Comparison of ENCODE assay signal across 25 mouse cellular contexts in the genomic region with DNA sequence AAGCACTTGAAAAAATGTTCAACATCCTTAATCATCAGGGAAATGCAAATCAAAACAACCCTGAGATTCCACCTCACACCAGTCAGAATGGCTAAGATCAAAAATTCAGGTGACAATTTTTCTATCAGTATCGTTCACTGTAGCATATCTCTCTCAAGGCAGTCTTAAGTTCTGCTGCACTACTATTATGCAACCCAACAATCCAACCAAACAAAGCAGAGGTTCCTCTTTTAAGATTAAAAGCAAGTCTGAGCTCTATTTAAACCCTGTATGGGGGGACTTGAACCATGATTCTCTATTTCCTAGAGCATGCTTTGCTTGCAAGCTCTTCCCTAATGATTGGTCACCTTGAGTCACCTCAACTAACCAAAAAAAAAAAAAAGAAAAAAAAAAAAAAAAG. TPM values are rescaled to one million over a fixed set of nuclear protein-coding genes. Genes with fewer than 3 reads are reported as not detected.
A peak's percentile ranks its signal among the peaks of the same experiment; 100 is the strongest.
DNase-seq lines count a peak whose midpoint lies in the region; ATAC-seq and TF ChIP-seq lines count a peak whose summit lies in the region.
"Had no signal": no experiment of that assay in that cellular context is flagged by ENCODE, and none has a peak within 500 bp of the region (broad histone marks: within the 10 kb centered on the region; RNA-seq: fewer than 3 reads in every experiment).

No protein-coding gene starts in this region.

- intact Hi-C loops in left cerebral cortex, adult 2 months (cut with DNase I), result no loop called here

- no peaks in the 10 kb centered on the region for H3K79me2 ChIP-seq in MEL (ENCODE audit: control insufficient read depth, insufficient read depth, low read length, poor library complexity)

- H3K4me1 ChIP-seq in MEL (ENCODE audit: control insufficient read depth in 1 of 2, insufficient read depth in 2 of 2, low read length in 2 of 2), result peaks cover 0 to 6% of the 10 kb centered on the region in 2 experiments; a peak in 2 of 4 replicates
- H3K4me1 ChIP-seq: embryonic facial prominence, embryonic 13.5 days; forebrain, embryonic 10.5 days; forebrain, embryonic 12.5 days had no signal

- no peak overlapping the region for H3K9ac ChIP-seq in MEL (ENCODE audit: control insufficient read depth, low read depth, low read length, poor library complexity, severe bottlenecking)
- H3K9ac ChIP-seq: embryonic facial prominence, embryonic 13.5 days; embryonic facial prominence, embryonic 15.5 days; forebrain, embryonic 12.5 days had no signal

- no peak overlapping the region for H3K27ac ChIP-seq in MEL (ENCODE audit: control insufficient read depth, low read depth, low read length)
- no peak overlapping the region for H3K27ac ChIP-seq in left cerebral cortex, adult 2 months
- H3K27ac ChIP-seq: embryonic facial prominence, embryonic 13.5 days; embryonic facial prominence, embryonic 15.5 days; forebrain, embryonic 10.5 days; forebrain, embryonic 12.5 days had no signal

- no peaks in the 10 kb centered on the region for H3K27me3 ChIP-seq in MEL (ENCODE audit: control insufficient read depth in 1 of 2, insufficient read depth in 2 of 2, low read length in 2 of 2)
- H3K27me3 ChIP-seq: CH12.LX; embryonic facial prominence, embryonic 13.5 days; embryonic facial prominence, embryonic 15.5 days; forebrain, embryonic 12.5 days had no signal

- no peak for TF ChIP-seq EP300 in MEL (IDR thresholded peaks at IDR 0.05; ENCODE audit: low read depth in 1 of 2, low read length in 2 of 2)

- peak; percentile 82 for ATAC-seq in granulocyte monocyte progenitor cell, adult 5-6 weeks (replicated peaks; ENCODE audit: poor library complexity, severe bottlenecking)
- ATAC-seq in megakaryocyte progenitor cell, adult 5-6 weeks (replicated peaks; ENCODE audit: poor library complexity), result peak; percentile 66
- ATAC-seq: CD4-positive, CD25-positive, alpha-beta regulatory T cell, adult 4 months; forebrain, embryonic 14.5 days; forebrain, embryonic 16.5 days had no signal

- DNase-seq in MEL (ENCODE audit: low read depth, low spot score), result peak; percentile 20
- no peak for DNase-seq in c-Kit-positive CD71-positive TER-119-positive erythroid progenitor cells, embryonic 14.5 days (ENCODE audit: low spot score)
- no peak for DNase-seq in cerebellum, postnatal 36 days
- DNase-seq in left cerebral cortex, adult 2 months (ENCODE audit: extremely low spot score in 1 of 2, low spot score in 2 of 2), result no peak
- DNase-seq: adrenal gland, adult 2 months; adrenal gland, postnatal 10 days; adrenal gland, postnatal 25 days; B cell, adult 2 months; cerebellum, adult 18-20 months; cerebellum, adult 8-10 months; cerebellum, adult 9-11 months; cerebellum, postnatal 14 days; embryo, embryonic 11 days had no signal

- no peak for TF ChIP-seq RAD21 in MEL (IDR thresholded peaks at IDR 0.05; ENCODE audit: low read depth, low read length)

- H3K9me3 ChIP-seq in MEL (replicated peaks; ENCODE audit: insufficient read depth, low read length), result no peaks in the 10 kb centered on the region
- H3K9me3 ChIP-seq: embryonic facial prominence, embryonic 13.5 days; embryonic facial prominence, embryonic 15.5 days; forebrain, embryonic 10.5 days; forebrain, embryonic 12.5 days; G1E had no signal

- TF ChIP-seq CTCF in MEL (IDR thresholded peaks at IDR 0.05 in 2 of 3, conservative IDR thresholded peaks at IDR 0.05 in 1 of 3; ENCODE audit: control insufficient read depth in 1 of 3, insufficient read depth in 1 of 3, low read depth in 2 of 3, low read length in 3 of 3, poor library complexity in 1 of 3, severe bottlenecking in 1 of 3), result no peak
- no peak for TF ChIP-seq CTCF in left cerebral cortex, adult 2 months (IDR thresholded peaks at IDR 0.05)

- no peak overlapping the region for H3K4me3 ChIP-seq in MEL (ENCODE audit: control insufficient read depth in 1 of 2, insufficient read depth in 1 of 2, low read depth in 2 of 2, low read length in 2 of 2)
- no peak overlapping the region for H3K4me3 ChIP-seq in left cerebral cortex, adult 2 months
- H3K4me3 ChIP-seq: embryonic facial prominence, embryonic 13.5 days; embryonic facial prominence, embryonic 15.5 days; erythroblast, embryonic 14.5 days; forebrain, embryonic 10.5 days; forebrain, embryonic 12.5 days had no signal

- no peak for TF ChIP-seq POLR2A in MEL (IDR thresholded peaks at IDR 0.05; ENCODE audit: control insufficient read depth in 1 of 2, insufficient read depth in 1 of 2, low read depth in 1 of 2, low read length in 2 of 2, poor library complexity in 1 of 2)

- H3K36me3 ChIP-seq in MEL (ENCODE audit: control insufficient read depth in 1 of 2, insufficient read depth in 2 of 2, low read length in 2 of 2), result peaks cover 0 to 7% of the 10 kb centered on the region in 2 experiments; a peak in 2 of 4 replicates
- H3K36me3 ChIP-seq: embryonic facial prominence, embryonic 13.5 days; embryonic facial prominence, embryonic 15.5 days; forebrain, embryonic 10.5 days; forebrain, embryonic 12.5 days; G1E had no signal

TF ChIP-seq in MEL, 35 proteins besides CTCF, POLR2A, EP300 and RAD21:
- no peak for TF ChIP-seq MXI1 (IDR thresholded peaks at IDR 0.05; ENCODE audit: low read depth, low read length)
- TF ChIP-seq GATA1 (IDR thresholded peaks at IDR 0.05; ENCODE audit: low read depth, low read length), result no peak
- TF ChIP-seq ZC3H11A (IDR thresholded peaks at IDR 0.05; ENCODE audit: low read depth, low read length), result no peak
- TF ChIP-seq SMC3 (IDR thresholded peaks at IDR 0.05; ENCODE audit: low read depth, low read length), result no peak
- TF ChIP-seq UBTF (IDR thresholded peaks at IDR 0.05; ENCODE audit: borderline replicate concordance, insufficient read depth, low read depth, low read length), result no peak
- no peak for TF ChIP-seq TBP (IDR thresholded peaks at IDR 0.05; ENCODE audit: low read depth, low read length)
- no peak for TF ChIP-seq TAL1 (IDR thresholded peaks at IDR 0.05; ENCODE audit: low read length)
- TF ChIP-seq NELFE (IDR thresholded peaks at IDR 0.05; ENCODE audit: low read depth, low read length), result no peak
- TF ChIP-seq MAFK (IDR thresholded peaks at IDR 0.05; ENCODE audit: borderline replicate concordance, low read depth, low read length), result no peak
- no peak for TF ChIP-seq SIN3A (IDR thresholded peaks at IDR 0.05; ENCODE audit: low read length)

RNA-seq across cellular contexts. Expression of a gene that starts 59.6 kb away (rescaled TPM):
- not detected in 2 replicates for total RNA-seq in MEL (2012; rRNA removed)
- not detected for polyA plus RNA-seq in MEL (2012; ENCODE audit: insufficient read depth in 1 of 2, insufficient read length in 2 of 2, low read depth in 1 of 2, low replicate concordance in 2 of 2, missing spikeins in 1 of 2)
- total RNA-seq in granulocyte monocyte progenitor cell, adult 5-6 weeks (2014; fragmentation: Nextera tagmentation), result 53.2 and 97.3 TPM in 2 replicates
- total RNA-seq in granulocyte monocyte progenitor cell, adult 5-6 weeks (2017), result 88.2 and 125 TPM in 2 replicates
- 94.2 and 95.1 TPM in 2 replicates for total RNA-seq in megakaryocyte progenitor cell, adult 5-6 weeks (2015)
- 105 and 160 TPM in 2 replicates for total RNA-seq in megakaryocyte progenitor cell, adult 5-6 weeks (2017)
- 100 to 1,000 TPM; 545 to 647 TPM for total RNA-seq in left cerebral cortex, adult 2 months (2021)
- polyA plus RNA-seq: G1E had no signal

Comparison
In these comparisons a context has a peak if more than half of its experiments do, and no peak if none do; other contexts are left out.
1. RNA of a gene that starts 59.6 kb away (total RNA-seq): 545 to 647 TPM in left cerebral cortex, adult 2 months, 94.2 to 160 TPM in megakaryocyte progenitor cell, adult 5-6 weeks and 53.2 to 125 TPM in granulocyte monocyte progenitor cell, adult 5-6 weeks; not detected in MEL; every median in the first group is over 10 times any median in the second.